11 mouse cellular contexts compared by ENCODE assay signal in genomic region chr5:128951472-128951871, GRCm38 (mm10). TPM values are rescaled to one million over a fixed set of nuclear protein-coding genes. Genes with fewer than 3 reads are reported as not detected.
A peak's percentile ranks its signal among the peaks of the same experiment; 100 is the strongest.
DNase-seq lines count a peak whose midpoint lies in the region; ATAC-seq lines count a peak whose summit lies in the region.
"Had no signal": no experiment of that assay in that cellular context is flagged by ENCODE, and none has a peak within 500 bp of the region (broad histone marks: within the 10 kb centered on the region; RNA-seq: fewer than 3 reads in every experiment).

No protein-coding gene starts in this region.

- no peak overlapping the region for H3K9ac ChIP-seq in heart, embryonic 12.5 days
- 0 out of 2 replicates have a peak overlapping the region, but pooled peaks have one; percentile 13 for H3K9ac ChIP-seq in hindbrain, embryonic 12.5 days
- peak overlapping the region; percentile 79; the same call in 1 of the 2 replicates for H3K9ac ChIP-seq in midbrain, embryonic 14.5 days (replicated peaks; ENCODE audit: low read length)

- WGBS in heart, embryonic 12.5 days: 35% methylated on average over 4 of the region's 4 CpGs
- 48% methylated on average over 4 of the region's 4 CpGs for WGBS in embryonic facial prominence, embryonic 10.5 days
- WGBS in hindbrain, embryonic 12.5 days: 45% methylated on average over 4 of the region's 4 CpGs
- 52% methylated on average over 4 of the region's 4 CpGs for WGBS in midbrain, embryonic 14.5 days

- H3K27me3 ChIP-seq in heart, embryonic 12.5 days (replicated peaks): peaks cover 46% of the 10 kb centered on the region
- H3K27me3 ChIP-seq in embryonic facial prominence, embryonic 10.5 days (replicated peaks; ENCODE audit: low read depth, poor library complexity, severe bottlenecking): peaks cover 39% of the 10 kb centered on the region
- 0 out of 2 replicates have a peak, but pooled peaks cover 4% of the 10 kb centered on the region for H3K27me3 ChIP-seq in hindbrain, embryonic 12.5 days
- H3K27me3 ChIP-seq in midbrain, embryonic 14.5 days (ENCODE audit: control insufficient read depth, insufficient read depth, low read length): no peaks in the 10 kb centered on the region

- no peak overlapping the region for H3K27ac ChIP-seq in heart, embryonic 12.5 days (ENCODE audit: poor library complexity, severe bottlenecking)
- H3K27ac ChIP-seq in embryonic facial prominence, embryonic 10.5 days (replicated peaks): no peak overlapping the region
- no peak overlapping the region for H3K27ac ChIP-seq in hindbrain, embryonic 12.5 days
- 0 out of 2 replicates have a peak overlapping the region, but pooled peaks have one; percentile 89 for H3K27ac ChIP-seq in midbrain, embryonic 14.5 days (replicated peaks; ENCODE audit: low read depth, low read length)

- peaks cover 17% of the 10 kb centered on the region for H3K4me1 ChIP-seq in heart, embryonic 12.5 days (replicated peaks)
- peaks cover 23% of the 10 kb centered on the region for H3K4me1 ChIP-seq in embryonic facial prominence, embryonic 10.5 days
- peaks cover 20% of the 10 kb centered on the region for H3K4me1 ChIP-seq in hindbrain, embryonic 12.5 days
- peaks cover 4% of the 10 kb centered on the region; the same call in 1 of the 2 replicates for H3K4me1 ChIP-seq in midbrain, embryonic 14.5 days (ENCODE audit: control insufficient read depth, insufficient read depth, low read length)

- H3K4me2 ChIP-seq in heart, embryonic 12.5 days: peak overlapping the region; percentile 92
- peak overlapping the region; percentile 63 for H3K4me2 ChIP-seq in hindbrain, embryonic 12.5 days (replicated peaks)
- H3K4me2 ChIP-seq in midbrain, embryonic 14.5 days (ENCODE audit: low read length): peak overlapping the region; percentile 80

- no peak overlapping the region for H3K4me3 ChIP-seq in heart, embryonic 12.5 days
- peak overlapping the region; percentile 63 for H3K4me3 ChIP-seq in embryonic facial prominence, embryonic 10.5 days
- H3K4me3 ChIP-seq in hindbrain, embryonic 12.5 days: peak overlapping the region; percentile 51
- H3K4me3 ChIP-seq in midbrain, embryonic 14.5 days (replicated peaks; ENCODE audit: low read depth, low read length): peak overlapping the region; percentile 59

- no peak for ATAC-seq in heart, embryonic 12.5 days (ENCODE audit: insufficient number of reproducible peaks, low FRiP score)
- no peak for ATAC-seq in hindbrain, embryonic 12.5 days (ENCODE audit: low FRiP score)
- ATAC-seq in midbrain, embryonic 14.5 days (ENCODE audit: low FRiP score, low TSS enrichment): no peak

- DNase-seq in heart, adult 18-20 months: no peak
- no peak for DNase-seq in embryonic facial prominence, embryonic 10.5 days (ENCODE audit: low spot score)
- DNase-seq in midbrain, embryonic 14.5 days: no peak
- DNase-seq in cerebellum, adult 11 months: no peak
- DNase-seq in ovary, adult 18-20 months (ENCODE audit: low spot score): no peak
- DNase-seq in cerebellum, adult 11-12 months: no peak
- DNase-seq: cerebellum, postnatal 36 days; lung, postnatal 14 days; right cerebral cortex, postnatal 25 days had no signal

- H3K9me3 ChIP-seq in heart, embryonic 12.5 days (replicated peaks): 0 out of 2 replicates have a peak, but pooled peaks cover 5% of the 10 kb centered on the region
- peaks cover 5% of the 10 kb centered on the region; the same call in 1 of the 2 replicates for H3K9me3 ChIP-seq in embryonic facial prominence, embryonic 10.5 days
- no peaks in the 10 kb centered on the region; the same call in 1 of the 2 replicates for H3K9me3 ChIP-seq in hindbrain, embryonic 12.5 days (replicated peaks)
- H3K9me3 ChIP-seq in midbrain, embryonic 14.5 days (ENCODE audit: control insufficient read depth, low read length): peaks cover 3% of the 10 kb centered on the region; the same call in 1 of the 2 replicates

- no peaks in the 10 kb centered on the region for H3K36me3 ChIP-seq in heart, embryonic 12.5 days
- H3K36me3 ChIP-seq in embryonic facial prominence, embryonic 10.5 days (replicated peaks): no peaks in the 10 kb centered on the region
- H3K36me3 ChIP-seq in hindbrain, embryonic 12.5 days: no peaks in the 10 kb centered on the region
- no peaks in the 10 kb centered on the region for H3K36me3 ChIP-seq in midbrain, embryonic 14.5 days (ENCODE audit: control insufficient read depth, insufficient read depth, low read length)

RNA-seq across cellular contexts. Expression of gene Rimbp2, which starts 1.8 kb away (rescaled TPM):
- polyA plus RNA-seq in heart, embryonic 12.5 days (2016; fragmentation: Nextera tagmentation; extraction: Ambion mirVana): 0.10 and 0.13 TPM in 2 replicates
- not detected for total RNA-seq in heart, adult 18-20 months (2021)
- polyA plus RNA-seq in embryonic facial prominence, embryonic 10.5 days (2016; fragmentation: Nextera tagmentation; extraction: Ambion mirVana): 0.33 and 0.42 TPM in 2 replicates
- 1.9 and 2.2 TPM in 2 replicates for polyA plus RNA-seq in hindbrain, embryonic 12.5 days (2016; fragmentation: Nextera tagmentation; extraction: Ambion mirVana)
- 5.1 and 5.8 TPM in 2 replicates for polyA plus RNA-seq in midbrain, embryonic 14.5 days (2014; fragmentation: Nextera tagmentation; extraction: Ambion mirVana)

RNA-seq across cellular contexts. Expression of gene Stx2, which starts 56.9 kb away (rescaled TPM):
- polyA plus RNA-seq in heart, embryonic 12.5 days (2016; fragmentation: Nextera tagmentation; extraction: Ambion mirVana): 19.3 and 21.3 TPM in 2 replicates
- total RNA-seq in heart, adult 18-20 months (2021): 10 to 100 TPM; 10.5 to 13.4 TPM
- 22.2 and 24.9 TPM in 2 replicates for polyA plus RNA-seq in embryonic facial prominence, embryonic 10.5 days (2016; fragmentation: Nextera tagmentation; extraction: Ambion mirVana)
- polyA plus RNA-seq in hindbrain, embryonic 12.5 days (2016; fragmentation: Nextera tagmentation; extraction: Ambion mirVana): 30.8 and 32.7 TPM in 2 replicates
- polyA plus RNA-seq in midbrain, embryonic 14.5 days (2014; fragmentation: Nextera tagmentation; extraction: Ambion mirVana): 10.4 and 15.6 TPM in 2 replicates
